Mouse (Mus musculus) brain, embryonic 14.5 days (tissue): Measurements from ENCODE around the gene Sapcd1.

Experiments used
- CTCF ChIP-seq: fragments of 200-500 bp; IDR thresholded peaks from 2 replicates; pipeline ENCODE4 v1.5.1; 2012; ENCODE audit warnings: inconsistent platforms, mild to moderate bottlenecking, moderate library complexity, borderline replicate concordance; ENCODE audit not compliant: insufficient read depth, insufficient read length; ENCODE audit errors: extremely low read depth
- POLR2A ChIP-seq: fragments of 200-500 bp; IDR thresholded peaks from 2 replicates; pipeline ENCODE4 v1.6.1; 2012; ENCODE audit warnings: mild to moderate bottlenecking, inconsistent platforms, borderline replicate concordance; ENCODE audit not compliant: poor library complexity, insufficient read depth, insufficient read length, severe bottlenecking; ENCODE audit errors: extremely low read depth

- TF ChIP-seq CTCF, result no peak
- no peak for TF ChIP-seq POLR2A
Measured at GRCm38 (mm10) chr17:35074097-35074496, 46.3 kb upstream of the Sapcd1 start.
